Mouse (Mus musculus) lung, postnatal 10 days (tissue): ENCODE measurements around the gene Mlec.
"Not testable (repeated sequence)": the region's sequence is repeated elsewhere in the genome, so short reads cannot be mapped to it uniquely, and the experiment has no call there.

ENCODE experiments used
- DNase-seq: peaks from one replicate; pipeline ENCODE4 v3.0.0; 2021

Gene Mlec

DNA sequence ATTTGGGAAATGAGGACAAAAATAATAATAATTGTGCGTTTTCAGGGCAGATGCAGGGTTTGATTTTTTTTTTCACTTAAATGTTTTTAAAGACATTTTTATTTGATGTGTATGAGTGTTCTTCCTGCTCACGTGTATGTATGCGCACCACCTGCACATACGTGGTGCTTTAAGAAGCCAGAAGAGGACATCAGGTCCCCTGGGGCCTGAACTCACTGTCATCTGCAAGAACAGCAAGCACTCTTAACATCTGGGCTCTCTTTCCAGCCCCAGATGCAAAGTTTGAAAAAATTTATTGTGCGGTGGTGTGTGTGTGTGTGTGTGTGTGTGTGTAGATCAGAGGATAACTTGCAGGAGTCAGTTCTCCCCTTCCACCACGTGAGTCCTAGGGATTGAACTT, 19.9 kb upstream of the Mlec start:
- DNase-seq, result no peak

DNA sequence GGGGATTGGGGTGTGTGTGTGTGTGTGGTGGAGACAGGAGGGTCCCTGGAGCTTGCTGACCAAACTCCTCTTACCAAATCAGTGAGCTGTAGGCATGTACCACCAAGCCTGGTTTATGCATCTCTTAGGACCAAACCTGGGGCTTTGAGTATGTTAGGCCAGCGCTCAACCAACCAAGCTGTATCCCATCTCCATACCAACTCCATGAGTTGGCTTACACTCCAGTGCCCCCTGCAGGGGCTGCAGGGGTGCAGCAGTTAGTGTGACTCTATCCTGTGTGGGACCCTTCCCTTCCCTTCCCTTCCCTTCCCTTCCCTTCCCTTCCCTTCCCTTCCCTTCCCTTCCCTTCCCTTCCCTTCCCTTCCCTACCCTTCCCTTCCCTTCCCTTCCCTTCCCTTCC, 16.6 kb upstream of the Mlec start:
- no peak for DNase-seq

DNA sequence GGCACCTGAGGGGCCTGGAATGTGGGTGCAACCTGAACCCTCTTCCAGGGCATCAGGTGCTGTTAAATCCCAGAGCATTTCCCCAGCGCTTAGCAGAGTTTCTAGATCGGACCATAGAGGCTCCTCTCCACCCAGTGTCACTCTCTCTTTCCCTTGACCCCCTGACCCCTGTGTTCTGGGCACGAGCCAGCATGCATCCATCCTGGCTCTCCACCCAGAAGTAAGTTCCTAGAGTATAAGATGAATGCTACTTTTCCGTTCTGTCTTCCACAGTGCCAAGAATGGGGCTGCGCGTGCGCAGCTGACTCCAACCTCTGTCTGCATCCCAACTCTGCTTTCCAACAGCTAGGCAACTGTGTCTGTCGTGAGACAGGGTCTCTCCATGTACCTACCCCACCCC, 12.2 kb upstream of the Mlec start:
- peak; percentile 76 for DNase-seq

DNA sequence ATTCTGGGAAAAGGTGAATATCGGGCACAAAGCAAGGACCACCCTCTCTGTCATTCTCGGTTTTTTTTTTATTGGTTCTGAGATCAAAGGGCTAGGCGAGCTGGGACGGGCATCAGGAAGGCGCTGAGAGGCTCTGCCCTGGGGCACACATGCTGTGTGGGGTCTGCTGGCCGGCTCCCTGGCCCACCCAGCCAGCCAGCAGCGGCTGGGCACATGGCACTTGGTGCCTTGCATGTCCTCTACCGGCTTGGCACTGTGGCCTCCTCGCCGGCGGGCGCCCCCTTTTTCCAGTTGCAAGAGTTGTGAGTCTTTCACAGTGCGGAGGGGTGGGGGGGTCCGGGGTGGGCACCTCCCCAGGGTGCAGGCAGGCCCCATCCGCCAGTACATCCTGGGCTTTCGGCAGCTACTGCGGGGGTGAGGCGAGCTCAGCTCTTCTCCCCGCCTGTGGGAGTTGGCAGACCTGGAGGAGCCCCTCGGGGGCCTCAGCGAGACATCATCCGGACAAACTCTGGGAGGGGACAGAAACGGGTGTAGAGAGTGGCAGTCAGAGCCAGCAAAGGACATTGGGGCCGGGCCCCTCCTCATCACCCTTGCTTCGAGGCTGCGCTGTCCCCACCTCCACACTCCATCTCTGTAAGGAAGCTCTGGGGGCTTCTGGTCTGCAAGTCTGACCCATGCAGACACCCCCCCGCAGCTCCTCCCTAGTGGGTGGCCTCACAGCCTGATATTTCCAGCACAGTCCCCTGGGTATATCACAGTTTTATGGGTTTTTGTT, 10.8 kb upstream of the Mlec start:
- DNase-seq, result no peak

DNA sequence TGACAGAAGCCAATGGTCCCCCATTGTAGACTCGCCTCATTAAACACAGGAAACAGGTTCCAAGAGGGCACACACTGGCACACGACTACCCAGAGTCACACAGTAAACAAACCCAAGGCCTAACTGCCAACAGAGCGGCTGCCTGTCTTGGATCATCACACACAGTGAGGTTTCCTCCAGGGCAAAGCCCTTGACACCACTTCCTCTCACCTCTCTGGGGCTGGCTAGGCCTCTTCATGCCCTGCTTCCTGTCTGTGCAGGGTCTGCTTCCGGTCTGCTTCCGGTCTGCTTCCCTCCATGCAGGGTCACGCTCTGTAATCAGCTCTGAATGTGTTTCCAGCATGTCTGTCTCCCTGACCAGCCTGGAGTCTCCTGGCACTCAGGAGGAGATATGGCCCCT, 9.4 kb upstream of the Mlec start:
- DNase-seq, result peak; percentile 60

DNA sequence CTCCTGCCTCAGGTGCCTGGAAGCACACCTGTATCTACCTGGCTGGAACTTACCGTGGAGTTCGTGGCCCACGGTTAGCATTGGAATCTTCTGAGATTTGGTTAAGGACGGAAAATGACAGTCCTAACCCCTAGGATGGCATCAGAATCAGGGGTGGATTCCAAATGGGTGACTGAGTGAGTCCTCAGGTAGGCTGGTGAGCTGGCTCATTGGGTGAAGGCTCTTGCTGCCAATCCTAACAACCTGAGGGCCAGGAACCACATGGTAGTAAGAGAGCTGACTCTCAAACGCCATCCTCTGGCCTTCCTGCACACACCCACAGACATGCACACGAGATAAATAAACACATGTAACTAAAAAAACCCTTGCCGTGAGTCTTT, 8.8 kb upstream of the Mlec start:
- no peak for DNase-seq

DNA sequence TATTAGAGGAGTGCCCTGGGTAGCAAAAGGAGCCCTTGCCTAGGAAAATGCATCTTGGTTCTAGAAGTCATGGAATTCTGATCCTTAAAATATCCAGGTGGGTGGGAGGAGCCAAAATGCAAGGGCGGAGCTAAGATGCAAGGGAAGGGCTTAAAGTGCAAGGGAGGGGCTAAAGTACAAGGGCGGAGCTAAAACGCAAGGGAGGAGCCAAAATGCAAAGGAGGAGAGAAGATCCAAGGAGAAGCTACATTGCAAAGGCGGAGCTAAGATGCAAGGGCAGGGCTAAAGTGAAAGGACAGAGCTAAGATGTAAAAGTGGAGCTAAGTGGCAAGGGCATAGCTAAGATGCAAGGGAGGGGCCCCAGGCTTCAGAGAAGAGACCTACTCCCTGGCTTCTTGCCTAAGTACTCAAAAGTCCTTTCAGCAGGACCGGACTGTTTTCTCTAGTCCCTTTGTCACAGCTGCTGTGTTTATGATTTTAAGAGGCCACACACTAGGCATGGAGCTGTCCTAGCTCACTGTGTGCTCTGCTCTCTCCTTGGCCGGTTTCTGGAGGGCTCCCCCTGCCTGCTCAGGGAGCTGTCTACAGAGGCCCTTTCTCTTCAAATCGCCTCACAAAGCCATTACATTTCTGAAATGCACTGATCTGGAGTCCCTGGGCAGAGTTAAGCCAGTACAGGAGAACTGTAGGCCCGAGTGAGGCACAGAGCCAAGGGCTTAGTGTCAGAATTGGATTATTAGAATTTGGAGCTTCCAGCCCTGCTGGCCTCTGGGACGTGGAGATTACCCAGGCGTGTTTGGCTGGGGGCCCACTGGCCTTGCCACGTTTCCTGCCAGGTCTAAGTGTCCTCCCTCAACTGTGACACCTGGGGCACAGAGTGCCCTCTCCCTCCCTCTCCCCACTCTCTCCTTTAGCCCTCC, 8.2 kb upstream of the Mlec start:
- DNase-seq, result peak; percentile 50

DNA sequence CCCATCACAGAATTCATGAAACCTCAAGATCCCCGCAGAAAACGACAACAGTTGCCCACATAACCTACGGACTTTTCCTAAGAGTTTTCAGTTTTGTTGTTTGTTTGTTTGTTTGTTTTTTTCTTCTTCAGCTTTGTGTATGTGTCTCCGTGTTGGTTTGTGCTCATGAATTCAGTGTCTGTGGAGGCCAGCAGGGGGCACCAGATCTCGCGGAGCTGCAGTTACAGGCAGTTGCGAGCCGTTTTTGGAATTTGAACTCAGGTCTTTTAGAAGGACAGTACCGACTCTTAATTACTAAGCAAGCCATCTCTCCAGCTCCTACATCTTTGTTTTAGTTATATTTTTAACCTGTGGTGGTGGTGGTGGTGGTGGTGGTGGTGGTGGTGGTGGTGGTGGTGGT, 7.4 kb upstream of the Mlec start:
- DNase-seq, result no peak

DNA sequence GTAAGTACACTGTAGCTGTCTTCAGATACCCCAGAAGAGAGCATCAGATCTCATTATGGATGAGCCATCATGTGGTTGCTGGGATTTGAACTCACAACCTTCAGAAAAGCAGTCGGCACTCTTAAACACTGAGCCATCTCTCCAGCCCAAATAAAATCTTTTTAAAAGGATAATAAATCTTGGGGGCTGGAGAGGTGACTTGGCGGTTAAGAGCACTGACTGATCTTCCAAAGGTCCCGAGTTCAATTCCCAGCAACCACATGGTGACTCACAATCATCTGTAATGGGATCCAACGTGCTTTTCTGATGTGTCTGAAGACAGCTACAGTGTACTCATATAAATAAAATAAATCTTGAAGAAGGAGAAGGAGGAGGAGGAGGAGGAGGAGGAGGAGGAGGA, 6.5 kb upstream of the Mlec start:
- not testable (repeated sequence) for DNase-seq

DNA sequence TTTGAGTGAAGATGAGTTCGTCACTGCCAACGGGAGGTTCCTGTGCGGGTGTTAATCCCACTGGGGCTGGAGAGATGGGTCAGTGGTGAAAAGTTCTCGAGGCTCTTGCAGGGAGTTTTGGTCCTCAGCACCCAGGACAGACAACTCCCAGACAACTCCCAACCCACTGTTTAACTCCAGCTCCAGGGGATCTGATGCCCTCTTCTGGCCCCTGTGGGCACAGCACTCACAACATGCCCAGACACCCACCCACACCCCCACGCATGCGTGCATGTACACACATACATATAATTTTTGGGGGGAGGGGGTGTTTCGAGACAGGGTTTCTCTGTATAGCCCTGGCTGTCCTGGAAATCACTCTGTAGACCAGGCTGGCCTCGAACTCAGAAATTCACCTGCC, 5.6 kb upstream of the Mlec start:
- peak; percentile 84 for DNase-seq

DNA sequence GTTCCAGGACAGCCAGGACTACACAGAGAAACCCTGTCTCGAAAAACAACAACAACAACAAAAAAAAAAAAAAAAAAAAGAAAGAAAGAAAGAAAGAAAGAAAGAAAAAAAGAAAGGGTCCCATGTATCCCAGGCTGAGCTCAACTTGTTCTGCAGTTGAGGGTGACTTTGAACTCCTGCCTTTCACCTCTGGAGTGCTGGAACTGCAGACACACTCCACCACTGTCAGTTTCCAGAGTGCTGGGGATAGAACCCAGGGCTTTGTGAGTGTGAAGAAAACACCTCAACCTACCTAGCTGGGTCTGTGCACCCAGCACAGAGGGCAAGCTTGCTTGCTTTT, 3.9 kb upstream of the Mlec start:
- DNase-seq, result not testable (repeated sequence)

DNA sequence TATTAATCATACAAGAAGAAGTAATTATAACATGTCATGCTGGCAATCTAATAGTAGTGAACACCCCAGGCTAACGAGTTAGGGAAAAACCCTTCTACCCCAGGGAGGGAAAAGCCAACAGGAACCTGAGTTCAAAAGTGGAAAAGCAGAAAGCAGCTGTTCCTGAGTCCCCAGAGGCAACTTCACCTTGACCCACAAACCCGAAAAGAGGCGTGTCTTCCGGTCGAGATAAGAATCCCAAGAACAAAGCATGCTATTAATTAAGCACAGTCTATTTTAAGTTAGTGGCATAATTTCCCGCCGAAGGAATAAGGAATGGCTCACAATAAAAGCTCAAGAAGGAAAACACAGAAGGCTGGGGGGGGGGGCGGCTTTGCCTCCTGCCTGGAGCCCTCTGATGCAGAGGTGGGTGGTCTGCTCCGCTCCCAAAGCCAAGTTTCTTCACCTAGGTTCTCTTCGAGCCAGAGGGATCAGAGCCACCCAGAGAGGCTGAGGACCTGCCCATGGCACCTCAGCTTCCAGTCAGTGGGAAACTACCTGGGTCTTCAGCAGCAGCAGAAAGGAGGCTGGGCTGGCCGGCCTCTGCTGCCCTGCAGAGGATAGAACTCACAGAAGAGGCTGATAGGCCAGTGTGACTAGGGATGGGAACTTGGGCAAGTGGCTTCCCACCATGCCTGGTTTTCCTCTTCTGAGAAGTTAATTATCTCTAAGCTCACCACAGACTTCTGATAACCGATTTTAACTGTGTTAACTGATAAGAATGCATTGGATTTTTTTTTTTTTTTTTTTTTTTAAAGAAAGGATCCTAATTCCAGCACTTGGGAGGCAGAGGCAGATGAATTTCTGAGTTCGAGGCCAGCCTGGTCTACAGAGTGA, 3.3 kb upstream of the Mlec start:
- no peak for DNase-seq

DNA sequence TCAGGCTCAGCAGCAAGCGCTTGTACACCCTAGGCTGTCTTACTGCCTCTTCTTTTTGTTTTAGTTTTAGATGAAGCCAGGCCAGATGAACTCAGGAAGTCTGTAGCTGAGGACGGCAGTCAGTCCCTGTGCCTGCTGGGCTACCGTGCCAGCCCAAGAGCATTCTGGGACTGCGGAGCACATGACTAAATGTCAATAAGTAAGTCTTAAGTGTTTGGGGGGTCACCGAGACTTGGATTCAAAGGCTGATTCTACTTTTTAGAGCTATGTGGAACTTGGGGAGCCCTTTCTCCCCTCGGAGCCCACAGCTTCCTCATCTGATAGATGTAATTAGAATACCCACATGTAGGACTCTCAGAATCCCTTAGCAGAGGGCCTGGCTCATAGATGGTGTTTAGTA, 2.7 kb upstream of the Mlec start:
- DNase-seq, result no peak

DNA sequence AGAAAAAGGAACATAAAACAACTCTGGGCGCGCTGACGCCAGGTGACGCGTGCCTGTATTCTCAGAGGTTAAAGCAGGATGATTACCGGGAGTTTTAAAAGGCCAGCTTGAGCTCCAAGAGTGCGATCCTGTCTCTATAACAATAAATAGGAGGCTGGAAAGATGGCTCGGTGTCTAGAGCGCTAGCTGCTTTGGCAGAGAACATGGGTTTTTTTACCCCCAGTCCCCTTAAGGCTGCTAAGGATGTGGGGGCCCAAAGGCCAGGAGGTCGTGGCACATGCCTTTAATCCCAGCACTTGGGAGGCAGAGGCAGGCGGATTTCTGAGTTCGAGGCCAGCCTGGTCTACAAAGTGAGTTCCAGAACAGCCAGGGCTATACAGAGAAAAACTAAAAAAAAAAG, 1.2 kb upstream of the Mlec start:
- no peak for DNase-seq

DNA sequence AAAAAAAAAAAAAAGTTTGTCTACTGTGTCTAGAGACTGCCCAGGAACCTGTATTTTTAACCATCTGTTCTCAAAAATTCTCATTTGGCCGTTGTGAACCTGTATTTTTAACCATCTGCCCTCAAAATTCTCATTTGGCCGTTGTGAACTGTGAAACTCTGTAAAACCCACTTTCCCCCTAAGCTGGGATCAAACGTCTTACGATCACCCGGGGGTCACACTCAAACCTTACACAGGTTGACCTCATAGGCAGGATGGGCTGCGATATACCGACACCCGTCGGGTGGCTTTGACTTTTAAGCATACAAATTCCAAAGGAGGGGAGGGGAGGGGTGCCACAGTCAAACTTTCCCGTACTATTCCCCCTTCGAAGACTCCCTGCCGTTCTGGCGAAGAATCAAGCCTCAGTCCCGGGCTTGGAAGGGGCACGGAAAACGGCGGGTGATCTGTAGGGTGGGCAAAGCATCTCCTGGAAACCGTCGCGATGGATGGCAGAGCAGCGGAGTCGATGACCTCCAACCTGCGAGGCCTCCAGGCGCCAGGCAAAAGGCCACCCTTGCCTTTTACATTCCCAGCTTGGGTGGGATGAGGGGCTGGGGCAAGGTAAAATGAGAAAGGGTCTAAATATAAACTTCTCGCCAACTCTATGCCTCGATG, 918 bp downstream of the Mlec start:
- peak; percentile 45 for DNase-seq

DNA sequence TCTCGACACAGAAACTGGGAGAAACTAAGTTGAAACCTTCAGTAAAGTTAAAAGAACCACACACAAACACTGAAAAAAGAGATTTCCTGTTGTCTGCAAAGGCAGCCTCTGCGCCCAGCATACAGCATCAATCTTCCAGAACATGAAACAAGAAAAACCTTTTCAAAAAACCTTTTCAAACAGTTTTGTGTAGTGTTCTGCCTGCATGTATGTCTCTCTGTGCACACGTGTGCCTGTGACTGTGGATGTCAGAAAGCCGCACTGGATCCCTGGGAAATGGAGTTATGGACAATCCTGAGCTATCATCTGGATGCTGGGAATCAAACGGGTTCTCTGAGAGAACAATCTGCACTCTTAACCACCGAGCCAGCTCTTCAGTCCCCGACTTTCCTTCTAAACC, 1.6 kb downstream of the Mlec start:
- DNase-seq, result no peak

DNA sequence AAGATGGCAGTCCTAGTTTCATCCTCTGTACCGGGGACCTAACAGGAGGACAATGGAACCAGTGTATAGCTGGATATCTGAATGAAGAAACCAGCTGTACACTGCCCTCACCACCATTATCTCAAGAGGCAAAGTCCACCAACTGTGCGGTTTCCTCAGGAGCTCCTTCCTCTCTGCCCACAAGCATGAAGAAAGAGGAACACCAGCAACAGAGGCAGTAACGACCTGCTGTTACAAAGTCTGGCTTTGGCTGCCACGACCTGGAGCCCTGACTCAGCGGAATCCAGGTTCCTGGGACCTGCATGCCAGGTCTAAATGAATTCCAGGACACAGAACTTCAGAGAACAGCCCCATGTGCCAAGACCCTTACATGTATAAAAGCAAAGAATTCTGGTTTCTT, 2.1 kb downstream of the Mlec start:
- DNase-seq, result no peak

DNA sequence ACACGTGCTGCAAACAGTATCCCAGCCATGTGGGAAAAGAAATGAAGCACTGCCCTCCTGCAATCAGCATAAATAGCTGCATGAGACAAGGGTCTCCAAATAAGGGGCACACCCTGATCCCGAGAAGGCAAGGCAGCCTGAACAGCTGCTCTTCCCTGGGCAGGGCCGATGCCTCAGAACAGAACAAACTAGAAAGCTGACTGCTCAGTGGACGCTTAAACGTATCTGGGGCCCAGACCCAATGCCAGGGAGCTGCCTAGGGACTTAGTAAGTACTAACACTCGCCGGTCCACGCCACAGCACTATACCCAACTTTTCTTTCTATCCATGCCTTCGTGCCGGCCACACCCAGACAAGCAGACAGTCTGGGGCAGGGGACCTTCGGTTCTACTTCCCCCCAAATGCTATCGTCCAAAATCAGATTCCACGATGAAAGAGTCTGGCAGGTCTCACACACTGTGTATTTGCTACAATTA, 2.8 kb downstream of the Mlec start:
- DNase-seq, result no peak

DNA sequence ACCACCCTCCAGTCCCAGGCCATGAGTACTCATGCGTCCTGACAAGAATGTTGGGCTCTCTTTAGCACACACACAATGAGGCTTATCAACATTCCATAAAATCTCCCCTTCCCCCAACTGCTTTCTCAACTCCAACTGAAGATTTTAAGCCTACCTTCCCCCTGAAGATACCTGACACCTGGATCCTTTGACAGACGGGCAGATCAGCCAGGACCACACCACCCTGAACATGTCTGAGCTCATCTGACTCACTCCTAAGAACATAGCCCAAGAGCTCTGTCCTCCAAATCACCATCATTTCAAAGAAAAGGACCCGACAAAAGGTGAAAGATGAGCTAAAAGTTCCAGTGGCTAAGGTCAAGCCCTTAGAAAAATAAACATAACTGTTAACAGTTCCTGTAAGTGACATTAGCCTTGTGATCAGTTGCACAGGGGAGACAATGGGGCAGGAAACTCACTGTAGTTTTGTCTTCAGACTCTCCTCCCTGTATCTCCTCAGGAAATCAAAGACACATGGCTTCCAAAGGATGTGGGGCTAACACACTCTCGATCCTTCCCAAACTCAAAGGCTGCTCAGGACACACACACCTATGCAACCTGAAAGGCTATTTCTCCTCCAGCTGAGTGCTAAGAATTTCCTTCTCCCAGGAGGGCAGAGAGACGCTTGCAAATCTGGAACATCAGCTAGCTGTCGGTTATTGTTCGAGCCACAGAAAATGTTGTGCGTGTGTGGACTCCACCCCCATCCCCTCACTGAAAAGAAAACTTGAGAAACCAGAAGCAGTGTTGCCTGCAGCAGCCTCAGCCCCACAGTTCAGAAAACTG, 5.6 kb downstream of the Mlec start:
- peak; percentile 41 for DNase-seq

DNA sequence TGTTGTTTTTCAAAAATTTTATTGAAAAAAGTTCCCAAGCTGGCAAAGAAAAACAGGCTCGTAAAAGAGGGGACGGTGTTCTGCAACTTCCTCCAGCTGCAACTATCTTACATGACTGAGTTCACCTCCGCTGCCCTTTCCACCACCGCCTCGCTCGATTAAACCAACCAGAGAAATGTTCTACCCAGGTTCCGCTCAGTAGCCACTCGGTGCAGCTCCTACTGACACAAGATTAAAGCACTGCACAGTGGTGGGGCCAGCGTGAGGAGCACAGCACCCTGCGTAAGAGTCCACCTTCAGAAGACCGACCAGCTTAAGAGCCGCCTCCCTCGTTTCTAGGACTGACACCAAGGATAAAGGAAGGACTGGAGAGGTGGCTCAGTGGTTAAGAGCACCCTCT, 6.5 kb downstream of the Mlec start:
- DNase-seq, result no peak

DNA sequence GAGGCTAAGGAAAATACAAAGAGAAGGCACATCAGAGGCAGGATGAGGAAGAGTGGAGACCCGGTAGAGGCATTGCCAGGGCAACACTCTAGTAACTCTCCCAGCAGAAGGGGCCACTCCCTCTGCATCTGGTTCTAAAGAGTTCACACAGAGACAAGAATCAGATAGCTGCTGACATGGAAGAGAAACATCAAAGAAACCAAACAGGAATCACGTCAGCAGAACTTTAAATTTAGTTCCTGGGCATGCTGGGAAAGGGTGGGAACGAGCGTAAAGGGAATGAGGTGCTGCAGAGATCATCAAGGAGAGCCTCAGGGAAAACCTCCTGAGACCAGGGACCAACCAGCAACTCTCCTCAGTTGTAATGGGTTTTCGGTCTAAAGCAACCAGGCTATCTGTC, 7.0 kb downstream of the Mlec start:
- DNase-seq, result no peak
